Mouse (Mus musculus) liver (tissue): ENCODE data around the gene Gm20896.
"Not testable (repeated sequence)": the region's sequence is repeated elsewhere in the genome, so short reads cannot be mapped to it uniquely, and the experiment has no call there.

Source experiments
- DNase-seq: peaks from one replicate; pipeline ENCODE4 v3.0.0-alpha.2; 2020; ENCODE audit warnings: mixed read lengths

Gene Gm20896

DNA sequence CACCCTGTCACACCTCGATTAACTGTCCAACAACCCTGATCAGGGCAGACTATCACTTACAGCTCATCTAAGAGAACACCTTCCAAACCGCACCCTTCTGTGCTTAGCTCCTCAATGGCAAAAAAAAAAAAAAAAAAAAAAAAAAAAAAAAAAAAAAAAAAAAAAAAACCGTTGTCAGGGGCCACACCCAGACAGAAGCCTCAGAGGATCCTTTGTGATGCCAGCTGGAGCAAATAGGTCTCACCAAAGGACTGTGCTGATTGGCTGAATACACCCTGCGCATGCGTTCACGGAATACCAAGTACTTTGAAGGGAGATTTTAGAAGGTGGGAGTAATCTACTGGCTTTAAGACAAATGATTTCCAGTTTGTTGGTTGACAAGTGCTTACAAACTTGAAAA, at the start of gene Gm20896:
TSS of gene Gm20896 (minus strand) at position 101 of the 400 bp plus-strand sequence.
- not testable (repeated sequence) for DNase-seq
